Mouse (Mus musculus): Measurements from ENCODE around the gene Gm8926. TPM values are rescaled to one million over a fixed set of nuclear protein-coding genes. Genes with fewer than 3 reads are reported as not detected.

The Gm8926 gene
- not detected in 2 replicates for polyA plus RNA-seq (2015; fragmentation: Nextera tagmentation; extraction: Ambion mirVana)

GRCm38 (mm10) chr5:11770248-11770647 lies at the start of gene Gm8926:
TSS of gene Gm8926 (plus strand) at chr5:11770548.

Other genes with a start within 250 kb of the Gm8926 start
- gene Gm6460, start 175.6 kb upstream of the Gm8926 start, polyA plus RNA-seq (2015; fragmentation: Nextera tagmentation; extraction: Ambion mirVana), result not detected in 2 replicates
- not detected in 2 replicates for gene Gm8922, start 88.6 kb upstream of the Gm8926 start, polyA plus RNA-seq (2015; fragmentation: Nextera tagmentation; extraction: Ambion mirVana)
- not detected in 2 replicates for gene Gm6465, start 75.0 kb downstream of the Gm8926 start, polyA plus RNA-seq (2015; fragmentation: Nextera tagmentation; extraction: Ambion mirVana)
- not detected in 2 replicates for gene 4933402N22Rik, start 147.5 kb downstream of the Gm8926 start, polyA plus RNA-seq (2015; fragmentation: Nextera tagmentation; extraction: Ambion mirVana)